15 mouse cellular contexts compared by ENCODE assay signal in the genomic region with DNA sequence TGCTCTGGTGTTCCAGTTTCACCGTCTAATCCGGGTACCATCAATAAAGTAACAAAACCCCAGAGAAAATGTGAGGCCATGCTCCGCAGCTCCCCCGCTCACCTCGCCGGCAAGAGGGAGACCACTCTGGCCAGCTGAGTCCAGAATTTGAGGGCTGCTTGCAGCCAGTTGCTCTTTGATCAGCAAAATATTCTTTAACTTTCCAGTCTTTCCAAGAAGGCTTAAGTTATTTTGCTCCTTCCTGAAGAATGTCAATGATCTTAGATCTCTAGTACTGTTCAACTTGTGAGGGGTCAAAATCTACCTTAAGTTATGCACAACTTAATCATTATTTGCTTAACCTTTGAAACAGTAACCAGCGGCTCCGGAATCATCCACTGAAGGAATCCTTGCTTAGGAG. TPM values are rescaled to one million over a fixed set of nuclear protein-coding genes. Genes with fewer than 3 reads are reported as not detected.
DNase-seq lines count a peak whose midpoint lies in the region; ATAC-seq and TF ChIP-seq lines count a peak whose summit lies in the region.
"Had no signal": no experiment of that assay in that cellular context is flagged by ENCODE, and none has a peak within 500 bp of the region (broad histone marks: within the 10 kb centered on the region; RNA-seq: fewer than 3 reads in every experiment).

A gene (minus strand): TSS at position 80 of the 400 bp plus-strand sequence.

- H3K4me3 ChIP-seq in midbrain, embryonic 10.5 days = no peak within 1 kb of the TSS
- no peak within 1 kb of the TSS for H3K4me3 ChIP-seq in midbrain, embryonic 13.5 days (replicated peaks)
- peak within 1 kb of the TSS; percentile 2; the same call in 1 of the 2 replicates for H3K4me3 ChIP-seq in kidney, embryonic 15.5 days (replicated peaks)
- peak within 1 kb of the TSS; percentile 65 for H3K4me3 ChIP-seq in small intestine, adult 2 months (ENCODE audit: low read depth, low read length)
- no peak within 1 kb of the TSS for H3K4me3 ChIP-seq in gastrocnemius, adult 2 months
- H3K4me3 ChIP-seq in liver, postnatal 0 days (ENCODE audit: low read depth, low read length) = no peak within 1 kb of the TSS
- H3K4me3 ChIP-seq: neural tube, embryonic 12.5 days had no signal

- WGBS in midbrain, embryonic 10.5 days = 24% methylated on average over 8 of the region's 8 CpGs
- 35% methylated on average over 8 of the region's 8 CpGs for WGBS in midbrain, embryonic 13.5 days
- WGBS in kidney, embryonic 15.5 days = 25% methylated on average over 8 of the region's 8 CpGs
- 53% methylated on average over 8 of the region's 8 CpGs for WGBS in small intestine, adult 2 months
- WGBS in liver, postnatal 0 days (ENCODE audit: insufficient replicate concordance) = 62% methylated on average over 8 of the region's 8 CpGs

- no peak for TF ChIP-seq CTCF in small intestine, adult 2 months (IDR thresholded peaks at IDR 0.05; ENCODE audit: extremely low read depth, insufficient read length, insufficient replicate concordance, low read depth, low read length)
- TF ChIP-seq CTCF in gastrocnemius, adult 2 months (IDR thresholded peaks at IDR 0.05) = no peak
- no peak for TF ChIP-seq CTCF in liver, postnatal 0 days (IDR thresholded peaks at IDR 0.05; ENCODE audit: low read depth)

- peaks cover 17% of the 10 kb centered on the region for H3K4me1 ChIP-seq in midbrain, embryonic 10.5 days
- H3K4me1 ChIP-seq in midbrain, embryonic 13.5 days (replicated peaks) = peaks cover 4% of the 10 kb centered on the region; the same call in 1 of the 2 replicates
- 0 out of 2 replicates have a peak, but pooled peaks cover 3% of the 10 kb centered on the region for H3K4me1 ChIP-seq in kidney, embryonic 15.5 days
- peaks cover 4% of the 10 kb centered on the region; the same call in 1 of the 2 replicates for H3K4me1 ChIP-seq in small intestine, adult 2 months (ENCODE audit: control insufficient read depth, insufficient read depth, insufficient read length, low read length)
- no peaks in the 10 kb centered on the region for H3K4me1 ChIP-seq in liver, postnatal 0 days (ENCODE audit: insufficient read depth)
- H3K4me1 ChIP-seq: neural tube, embryonic 12.5 days had no signal

- H3K9me3 ChIP-seq in midbrain, embryonic 10.5 days (replicated peaks) = no peaks in the 10 kb centered on the region
- H3K9me3 ChIP-seq in midbrain, embryonic 13.5 days = no peaks in the 10 kb centered on the region
- no peaks in the 10 kb centered on the region for H3K9me3 ChIP-seq in kidney, embryonic 15.5 days (replicated peaks)
- no peaks in the 10 kb centered on the region for H3K9me3 ChIP-seq in liver, postnatal 0 days (ENCODE audit: low read length)
- H3K9me3 ChIP-seq: neural tube, embryonic 12.5 days had no signal

- peak; percentile 17 for DNase-seq in embryo, embryonic 10.5 days (ENCODE audit: low spot score)
- DNase-seq in embryo, embryonic 10 days (ENCODE audit: low spot score) = no peak
- DNase-seq in midbrain, embryonic 10.5 days (ENCODE audit: low spot score) = peak; percentile 28
- no peak for DNase-seq in gastrocnemius, adult 2 months
- DNase-seq in liver, postnatal 0 days = no peak
- DNase-seq: cerebellum, adult 11 months; thymus, postnatal 4 days had no signal

- no peak for TF ChIP-seq EP300 in liver, postnatal 0 days (IDR thresholded peaks at IDR 0.05; ENCODE audit: low read depth)

- intact Hi-C loops in gastrocnemius, adult 2 months (cut with DNase I) = no loop called here

- no peak for ATAC-seq in midbrain, embryonic 13.5 days
- peak; percentile 74 for ATAC-seq in kidney, embryonic 15.5 days (replicated peaks; ENCODE audit: low FRiP score)
- ATAC-seq in liver, postnatal 0 days = no peak
- ATAC-seq: hindbrain, postnatal 0 days; Patski had no signal

- no peak within 1 kb of the TSS for H3K4me2 ChIP-seq in midbrain, embryonic 13.5 days (replicated peaks)
- H3K4me2 ChIP-seq in kidney, embryonic 15.5 days = peak within 1 kb of the TSS; percentile 28; the same call in 1 of the 2 replicates
- no peak within 1 kb of the TSS for H3K4me2 ChIP-seq in liver, postnatal 0 days (ENCODE audit: low read depth, low read length)
- H3K4me2 ChIP-seq: heart, embryonic 11.5 days; neural tube, embryonic 12.5 days had no signal

- TF ChIP-seq POLR2A in small intestine, adult 2 months (IDR thresholded peaks at IDR 0.05; ENCODE audit: low read depth, low read length) = no peak

- no peaks in the 10 kb centered on the region for H3K27me3 ChIP-seq in midbrain, embryonic 10.5 days (ENCODE audit: low read depth, poor library complexity, severe bottlenecking)
- H3K27me3 ChIP-seq in midbrain, embryonic 13.5 days = no peaks in the 10 kb centered on the region
- no peaks in the 10 kb centered on the region for H3K27me3 ChIP-seq in kidney, embryonic 15.5 days
- H3K27me3 ChIP-seq in small intestine, adult 2 months (ENCODE audit: control insufficient read depth, insufficient read depth, low read length) = no peaks in the 10 kb centered on the region
- no peaks in the 10 kb centered on the region for H3K27me3 ChIP-seq in liver, postnatal 0 days (ENCODE audit: insufficient read depth, low read length)
- H3K27me3 ChIP-seq: neural tube, embryonic 12.5 days; Patski had no signal

- no peak within 1 kb of the TSS for H3K9ac ChIP-seq in midbrain, embryonic 13.5 days (replicated peaks)
- no peak within 1 kb of the TSS for H3K9ac ChIP-seq in kidney, embryonic 15.5 days
- no peak within 1 kb of the TSS for H3K9ac ChIP-seq in liver, postnatal 0 days (replicated peaks)
- H3K9ac ChIP-seq: liver, embryonic 14.5 days; neural tube, embryonic 12.5 days had no signal

- H3K27ac ChIP-seq in midbrain, embryonic 10.5 days (replicated peaks) = peak within 1 kb of the TSS; percentile 68
- H3K27ac ChIP-seq in midbrain, embryonic 13.5 days = no peak within 1 kb of the TSS
- H3K27ac ChIP-seq in kidney, embryonic 15.5 days = peak within 1 kb of the TSS; percentile 32; the same call in 1 of the 2 replicates
- peak within 1 kb of the TSS; percentile 86 for H3K27ac ChIP-seq in small intestine, adult 2 months (ENCODE audit: insufficient read depth, low read depth, low read length)
- H3K27ac ChIP-seq in gastrocnemius, adult 2 months = no peak within 1 kb of the TSS
- no peak within 1 kb of the TSS for H3K27ac ChIP-seq in liver, postnatal 0 days (ENCODE audit: low read depth)
- H3K27ac ChIP-seq: hindbrain, postnatal 0 days; liver, embryonic 14.5 days; neural tube, embryonic 12.5 days had no signal

- H3K36me3 ChIP-seq in midbrain, embryonic 10.5 days = no peaks in the 10 kb centered on the region
- no peaks in the 10 kb centered on the region for H3K36me3 ChIP-seq in midbrain, embryonic 13.5 days
- no peaks in the 10 kb centered on the region for H3K36me3 ChIP-seq in kidney, embryonic 15.5 days
- peaks cover 11% of the 10 kb centered on the region for H3K36me3 ChIP-seq in small intestine, adult 2 months (ENCODE audit: control insufficient read depth, insufficient read depth, low read length)
- no peaks in the 10 kb centered on the region for H3K36me3 ChIP-seq in liver, postnatal 0 days (replicated peaks; ENCODE audit: insufficient read depth, low read length)
- H3K36me3 ChIP-seq: neural tube, embryonic 12.5 days had no signal

RNA-seq across cellular contexts. Expression of the gene that starts here (rescaled TPM):
- polyA plus RNA-seq in midbrain, embryonic 10.5 days (2016; fragmentation: Nextera tagmentation; extraction: Ambion mirVana) = 0.48 and 0.50 TPM in 2 replicates
- 0.43 and 0.48 TPM in 2 replicates for polyA plus RNA-seq in midbrain, embryonic 13.5 days (2015; fragmentation: Nextera tagmentation; extraction: Ambion mirVana)
- 4.3 and 5.1 TPM in 2 replicates for polyA plus RNA-seq in kidney, embryonic 15.5 days (2015; fragmentation: Nextera tagmentation; extraction: Ambion mirVana)
- polyA plus RNA-seq in small intestine, adult 2 months (2012; rRNA removed) = 0.24 and 29.7 TPM in 2 replicates
- under 1 TPM; 0.05 to 0.06 TPM for total RNA-seq in gastrocnemius, adult 2 months (2021)
- not detected in 2 replicates for polyA plus RNA-seq in liver, postnatal 0 days (2015; fragmentation: Nextera tagmentation; extraction: Ambion mirVana)

Comparison
In these comparisons a context has a peak if more than half of its experiments do, and no peak if none do; other contexts are left out.
1. Peak in DNase-seq and H3K27ac ChIP-seq in midbrain, embryonic 10.5 days; RNA of the gene not detected or under 1 TPM.
2. H3K27ac ChIP-seq: peak in kidney, embryonic 15.5 days (single experiment) and small intestine, adult 2 months (single experiment); none in midbrain, embryonic 13.5 days (single experiment), gastrocnemius, adult 2 months (single experiment) and liver, postnatal 0 days (single experiment).
3. H3K4me3 ChIP-seq: peak in kidney, embryonic 15.5 days (single experiment) and small intestine, adult 2 months (single experiment); none in midbrain, embryonic 10.5 days (single experiment), midbrain, embryonic 13.5 days (single experiment), gastrocnemius, adult 2 months (single experiment) and liver, postnatal 0 days (single experiment).